Mouse (Mus musculus) neutrophil, adult 83 days (primary cell): ENCODE measurements around the gene Lrrc10. TPM values are rescaled to one million over a fixed set of nuclear protein-coding genes. Genes with fewer than 3 reads are reported as not detected.

Experiments used
- total RNA-seq, 2 experiments: library from RNA; stranded (reverse); gene quantifications; one replicate each; pipeline ENCODE4 v1.2.4; 2023

Lrrc10 gene
- total RNA-seq: not detected

DNA sequence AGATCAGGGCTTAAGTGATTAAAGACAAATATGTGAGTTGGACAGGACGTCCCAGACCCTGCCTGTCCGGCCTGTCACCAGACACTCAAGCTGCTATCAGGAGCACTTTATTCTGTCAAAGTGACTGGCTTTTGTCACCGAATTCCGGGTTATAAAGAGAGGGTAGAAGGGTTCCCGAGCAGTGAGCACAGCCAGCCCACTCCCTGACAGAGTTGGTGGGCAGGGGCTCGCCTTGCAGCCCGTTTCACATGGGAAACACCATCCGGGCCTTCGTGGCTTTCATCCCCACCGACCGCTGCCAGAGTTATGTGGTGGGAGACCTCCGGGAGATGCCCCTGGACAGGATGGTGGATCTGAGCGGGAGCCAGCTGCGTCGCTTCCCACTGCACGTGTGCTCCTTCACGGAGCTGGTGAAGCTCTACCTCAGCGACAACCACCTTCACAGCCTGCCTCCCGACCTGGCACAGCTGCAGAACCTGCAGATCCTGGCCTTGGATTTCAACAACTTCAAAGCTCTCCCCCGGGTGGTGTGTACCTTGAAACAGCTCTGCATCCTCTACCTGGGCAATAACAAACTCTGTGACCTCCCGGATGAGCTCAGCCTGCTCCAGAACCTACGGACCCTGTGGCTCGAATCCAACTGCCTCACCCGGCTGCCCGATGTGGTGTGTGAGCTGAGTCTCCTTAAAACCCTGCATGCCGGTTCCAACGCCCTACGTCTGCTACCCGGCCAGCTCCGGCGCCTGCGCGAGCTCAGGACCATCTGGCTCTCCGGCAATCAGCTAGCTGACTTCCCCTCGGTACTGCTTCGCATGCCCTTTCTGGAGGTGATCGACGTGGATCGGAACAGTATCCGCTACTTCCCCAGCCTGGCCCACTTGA, at the start of gene Lrrc10:
Gene Lrrc10, plus strand, starts transcription at position 167 of the 882 bp plus-strand sequence.

DNA sequence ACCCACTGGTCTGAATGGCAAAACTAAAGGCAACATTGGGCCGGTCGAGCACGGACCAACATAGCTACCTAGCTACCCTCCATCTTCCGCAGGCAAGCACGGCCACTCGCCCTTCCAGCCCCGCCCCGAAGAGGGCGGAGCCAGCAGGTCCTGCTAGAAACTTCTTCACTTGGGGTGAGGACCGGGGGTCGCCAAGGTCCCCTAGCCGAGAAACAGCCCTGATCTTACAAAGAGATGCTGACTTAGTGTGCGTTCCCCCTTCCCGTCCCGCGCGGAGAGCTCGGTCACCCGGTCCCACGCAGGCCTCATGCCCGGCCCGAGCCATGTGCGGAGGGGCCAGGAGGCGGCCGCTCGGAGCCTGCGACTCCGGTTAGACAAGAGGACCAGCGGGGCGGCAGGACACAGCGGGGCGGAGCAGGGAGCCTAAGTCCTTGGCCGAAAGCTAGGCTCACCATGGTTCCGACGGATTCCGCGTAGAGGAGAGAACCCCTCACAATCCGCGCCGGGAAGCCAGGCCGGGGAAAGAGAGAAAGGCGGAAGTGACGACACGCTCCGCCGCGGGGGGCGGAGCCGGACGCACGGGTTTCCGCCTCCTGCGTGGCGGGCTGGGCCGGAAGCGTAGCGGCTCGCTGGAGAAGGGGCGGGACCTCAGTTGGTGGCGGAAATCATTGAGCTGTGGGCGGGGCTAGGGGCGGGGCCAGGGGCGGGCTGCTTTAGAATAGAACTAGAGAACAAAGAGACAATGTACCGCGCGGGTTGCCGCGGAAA, 18.3 kb downstream of the Lrrc10 start, which contains the start of gene Cct2:
Gene Cct2, minus strand, starts transcription at position 561 of the 768 bp plus-strand sequence.

Other genes with a start within 250 kb of the Lrrc10 start
- gene Myrfl, start 148.4 kb upstream of the Lrrc10 start, total RNA-seq: not detected
- 10 to 100 TPM in 1 of 2 experiments, 1 to 10 TPM in 1; 8.8 to 12.2 TPM for gene Rab3ip, start 94.6 kb upstream of the Lrrc10 start, total RNA-seq
- gene Gm10271, start 72.7 kb upstream of the Lrrc10 start, total RNA-seq: not detected
- gene Best3, start 59.0 kb upstream of the Lrrc10 start, total RNA-seq: not detected
- 10 to 100 TPM; 95.2 to 99.1 TPM for gene Cct2, start 18.5 kb downstream of the Lrrc10 start, total RNA-seq
- gene Frs2, start 103.2 kb downstream of the Lrrc10 start, total RNA-seq: 10 to 100 TPM; 13.1 to 16.6 TPM
- gene Yeats4, start 179.2 kb downstream of the Lrrc10 start, total RNA-seq: 10 to 100 TPM; 45.8 to 46.1 TPM
- not detected for gene 9530003J23Rik, start 193.4 kb downstream of the Lrrc10 start, total RNA-seq
- gene Lyz2, start 237.0 kb downstream of the Lrrc10 start, total RNA-seq: over 10,000 TPM; 14,685 to 14,708 TPM
- 1,000 to 10,000 TPM; 1,794 to 1,836 TPM for gene Lyz1, start 247.5 kb downstream of the Lrrc10 start, total RNA-seq